11 mouse cellular contexts compared by ENCODE assay signal in the genomic region with DNA sequence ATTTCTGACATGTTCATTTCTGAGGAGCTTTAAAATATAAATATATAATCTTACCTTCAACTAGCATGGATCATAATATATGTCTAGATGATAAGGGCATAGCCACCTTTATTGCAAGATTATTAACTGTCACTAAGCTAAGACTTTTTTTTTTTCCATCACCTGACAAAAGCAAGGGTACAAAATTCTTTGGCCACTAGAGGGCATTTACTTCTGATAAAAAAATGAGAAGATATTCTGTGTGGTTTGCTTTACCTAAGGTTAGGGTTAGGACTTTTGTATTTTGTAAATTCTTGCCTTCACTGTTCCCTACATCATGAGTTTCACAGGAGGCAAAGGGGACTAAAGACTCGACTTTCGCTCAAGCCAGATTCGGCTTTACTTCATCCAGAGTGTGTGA.
DNase-seq lines count a peak whose midpoint lies in the region; ATAC-seq lines count a peak whose summit lies in the region.
"Had no signal": no experiment of that assay in that cellular context is flagged by ENCODE, and none has a peak within 500 bp of the region (broad histone marks: within the 10 kb centered on the region; RNA-seq: fewer than 3 reads in every experiment).

No protein-coding gene starts in this region.

- ATAC-seq in forebrain, embryonic 14.5 days: no peak
- ATAC-seq: forebrain, embryonic 13.5 days had no signal

- no peaks in the 10 kb centered on the region for H3K27me3 ChIP-seq in forebrain, embryonic 14.5 days (replicated peaks; ENCODE audit: control insufficient read depth, insufficient read depth, low read length)
- no peaks in the 10 kb centered on the region for H3K27me3 ChIP-seq in forebrain, embryonic 10.5 days (ENCODE audit: poor library complexity, severe bottlenecking)
- H3K27me3 ChIP-seq: forebrain, embryonic 13.5 days had no signal

- DNase-seq in forebrain, embryonic 14.5 days (ENCODE audit: low spot score): peak; percentile 32
- DNase-seq in forebrain, embryonic 10.5 days (ENCODE audit: extremely low spot score, low spot score): no peak
- DNase-seq in layer of hippocampus, adult 9-10 months (ENCODE audit: low spot score): peak; percentile 20
- DNase-seq in layer of hippocampus, adult 8-10 months (ENCODE audit: low spot score in 2 of 2): no peak
- DNase-seq in 3T3-L1 (ENCODE audit: low read depth, low spot score): peak; percentile 41
- DNase-seq in Muller cell, postnatal 12 days (ENCODE audit: inconsistent ontology term): peak; percentile 17
- no peak for DNase-seq in spleen, adult 18-20 months
- no peak for DNase-seq in right cerebral cortex, postnatal 36 days (ENCODE audit: low spot score in 2 of 2)
- DNase-seq: heart, postnatal 14 days; kidney, adult 11 months had no signal

- H3K4me1 ChIP-seq in forebrain, embryonic 14.5 days (ENCODE audit: control insufficient read depth, insufficient read depth, low read length): no peaks in the 10 kb centered on the region
- no peaks in the 10 kb centered on the region for H3K4me1 ChIP-seq in forebrain, embryonic 10.5 days
- H3K4me1 ChIP-seq: forebrain, embryonic 13.5 days had no signal

- H3K4me3 ChIP-seq in forebrain, embryonic 14.5 days (ENCODE audit: low read depth, low read length): no peak overlapping the region
- H3K4me3 ChIP-seq in forebrain, embryonic 10.5 days: no peak overlapping the region
- H3K4me3 ChIP-seq: forebrain, embryonic 13.5 days had no signal

- 87% methylated on average over 3 of the region's 3 CpGs for WGBS in forebrain, embryonic 14.5 days
- 89% methylated on average over 3 of the region's 3 CpGs for WGBS in forebrain, embryonic 10.5 days

- no peak overlapping the region for H3K9ac ChIP-seq in forebrain, embryonic 14.5 days (ENCODE audit: low read length)
- H3K9ac ChIP-seq: forebrain, embryonic 13.5 days had no signal

- no peak overlapping the region for H3K4me2 ChIP-seq in forebrain, embryonic 14.5 days (ENCODE audit: low read length)
- H3K4me2 ChIP-seq: forebrain, embryonic 13.5 days had no signal

- no peaks in the 10 kb centered on the region for H3K9me3 ChIP-seq in forebrain, embryonic 14.5 days (replicated peaks; ENCODE audit: control insufficient read depth, low read length)
- H3K9me3 ChIP-seq in forebrain, embryonic 10.5 days: no peaks in the 10 kb centered on the region
- H3K9me3 ChIP-seq: forebrain, embryonic 13.5 days had no signal

- no peaks in the 10 kb centered on the region for H3K36me3 ChIP-seq in forebrain, embryonic 14.5 days (ENCODE audit: control insufficient read depth, insufficient read depth, low read length)
- no peaks in the 10 kb centered on the region for H3K36me3 ChIP-seq in forebrain, embryonic 10.5 days (replicated peaks)

- no peak overlapping the region for H3K27ac ChIP-seq in forebrain, embryonic 14.5 days (ENCODE audit: low read depth, low read length)
- no peak overlapping the region for H3K27ac ChIP-seq in forebrain, embryonic 10.5 days
- H3K27ac ChIP-seq: forebrain, embryonic 13.5 days had no signal

Comparison
In these comparisons a context has a peak if more than half of its experiments do, and no peak if none do; other contexts are left out.
1. DNase-seq: peak in forebrain, embryonic 14.5 days (single experiment), layer of hippocampus, adult 9-10 months (single experiment), 3T3-L1 (single experiment) and Muller cell, postnatal 12 days (single experiment); none in forebrain, embryonic 10.5 days (single experiment), layer of hippocampus, adult 8-10 months (0 of 2), spleen, adult 18-20 months (0 of 2) and right cerebral cortex, postnatal 36 days (0 of 2).